Mouse (Mus musculus) gastrocnemius, postnatal 36 days (tissue): ENCODE measurements around the gene Atp2c2. TPM values are rescaled to one million over a fixed set of nuclear protein-coding genes. Genes with fewer than 3 reads are reported as not detected.

ENCODE experiments used
- DNase-seq, 2 experiments: peaks; one replicate each; pipeline ENCODE4 v3.0.0; 2022
- intact Hi-C: fragments of 180-260 bp; cut with DNase I; formaldehyde crosslinking; loops from one replicate; pipeline ENCODE4 v1.15.1; 2025
- total RNA-seq, 2 experiments: library from RNA; stranded (reverse); gene quantifications; 2 replicates each; pipeline ENCODE4 v1.2.3; 2021

Atp2c2 gene
- total RNA-seq, 2 experiments from 2014 or later: 0.13 to 0.32 TPM

- DNase-seq: no peak
- intact Hi-C loops: no loop called here
These were observed 105.5 kb downstream of the Atp2c2 start for GRCm38 (mm10) chr8:119805275-119805674.

- intact Hi-C loops: no loop called here
- no peak for DNase-seq
These were observed 106.8 kb downstream of the Atp2c2 start for GRCm38 (mm10) chr8:119806422-119807263.

Other genes with a start within 250 kb of the Atp2c2 start
- not detected for gene Slc38a8, start 198.3 kb upstream of the Atp2c2 start, total RNA-seq
- gene Mbtps1, start 141.3 kb upstream of the Atp2c2 start, total RNA-seq: 10 to 100 TPM; 24.0 to 29.0 TPM
- 10 to 100 TPM; 14.0 to 14.9 TPM for gene Hsdl1, start 124.8 kb upstream of the Atp2c2 start, total RNA-seq
- not detected for gene Dnaaf1, start 124.8 kb upstream of the Atp2c2 start, total RNA-seq
- gene Taf1c, start 94.8 kb upstream of the Atp2c2 start, total RNA-seq: 1 to 10 TPM; 4.0 to 4.8 TPM
- under 1 TPM; 0.17 to 0.20 TPM for gene Adad2, start 87.3 kb upstream of the Atp2c2 start, total RNA-seq
- 10 to 100 TPM; 12.6 to 26.2 TPM for gene Kcng4, start 64.3 kb upstream of the Atp2c2 start, total RNA-seq
- 100 to 1,000 TPM; 103 to 105 TPM for gene Wfdc1, start 33.6 kb upstream of the Atp2c2 start, total RNA-seq
- gene Tldc1, start 78.4 kb downstream of the Atp2c2 start, total RNA-seq: 1 to 10 TPM; 3.7 to 4.9 TPM
- 1 to 10 TPM; 4.8 to 6.6 TPM for gene Cotl1, start 140.5 kb downstream of the Atp2c2 start, total RNA-seq
- gene Klhl36, start 162.3 kb downstream of the Atp2c2 start, total RNA-seq: 1 to 10 TPM; 1.0 to 1.4 TPM
- 10 to 100 TPM; 51.0 to 57.1 TPM for gene Usp10, start 210.4 kb downstream of the Atp2c2 start, total RNA-seq
- 1 to 10 TPM; 6.8 to 7.8 TPM for gene Gm20388, start 210.8 kb downstream of the Atp2c2 start, total RNA-seq